Mouse (Mus musculus) fat pad, adult 2 months (tissue): Measurements from ENCODE around the gene Tnfrsf21.

ENCODE experiments used
- DNase-seq: peaks from one replicate; pipeline ENCODE4 v3.0.0-alpha.2; 2011; ENCODE audit warnings: low read depth, low spot score; ENCODE audit errors: extremely low read depth

The Tnfrsf21 gene

DNA sequence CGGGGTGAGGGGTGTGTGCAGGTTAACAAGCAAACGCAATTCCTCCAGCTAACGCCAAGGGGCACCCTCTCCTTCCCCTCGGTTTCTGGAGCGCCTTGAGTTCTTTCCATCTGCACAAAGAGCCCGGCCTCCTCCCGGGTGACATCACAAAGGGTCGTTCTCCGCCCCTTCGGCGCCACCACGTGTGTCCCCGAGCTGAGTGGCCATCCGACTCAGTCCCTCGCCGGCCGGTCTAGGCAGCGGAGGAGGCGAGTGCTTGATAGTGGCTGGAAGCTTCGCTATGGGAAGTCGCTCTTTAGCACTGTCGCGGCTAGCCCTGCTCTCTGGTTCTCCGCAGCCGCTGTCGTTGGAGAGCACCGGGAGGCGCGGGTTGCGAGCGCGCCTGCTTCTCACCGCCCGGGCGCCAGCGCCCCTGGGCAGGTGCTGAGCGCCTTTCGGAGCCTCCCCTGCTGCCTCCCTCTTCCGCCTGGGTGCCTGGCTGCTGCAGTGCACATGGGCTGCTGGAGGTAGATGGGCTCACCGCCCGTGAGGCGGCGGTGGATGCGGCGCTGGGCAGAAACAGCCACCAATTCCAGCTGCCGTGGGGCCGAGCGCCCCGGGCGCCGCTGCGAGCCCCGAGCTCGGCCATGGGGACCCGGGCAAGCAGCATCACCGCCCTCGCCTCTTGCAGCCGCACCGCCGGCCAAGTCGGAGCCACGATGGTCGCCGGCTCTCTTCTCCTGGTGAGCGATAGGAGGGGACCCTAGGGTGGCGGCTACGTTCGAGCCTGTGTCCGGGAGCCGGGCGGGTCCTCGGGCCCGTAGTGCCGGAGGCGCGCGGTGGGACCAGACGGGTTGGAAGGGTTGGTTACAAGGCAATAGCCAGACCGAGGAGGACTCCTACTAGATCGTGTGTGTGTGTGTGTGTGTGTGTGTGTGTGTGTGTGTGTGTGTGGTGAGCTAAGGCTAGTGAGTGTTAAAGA lies at the start of gene Tnfrsf21:
Gene Tnfrsf21 (plus strand): TSS at position 185 of the 961 bp plus-strand sequence.
- peak; percentile 31 for DNase-seq

DNA sequence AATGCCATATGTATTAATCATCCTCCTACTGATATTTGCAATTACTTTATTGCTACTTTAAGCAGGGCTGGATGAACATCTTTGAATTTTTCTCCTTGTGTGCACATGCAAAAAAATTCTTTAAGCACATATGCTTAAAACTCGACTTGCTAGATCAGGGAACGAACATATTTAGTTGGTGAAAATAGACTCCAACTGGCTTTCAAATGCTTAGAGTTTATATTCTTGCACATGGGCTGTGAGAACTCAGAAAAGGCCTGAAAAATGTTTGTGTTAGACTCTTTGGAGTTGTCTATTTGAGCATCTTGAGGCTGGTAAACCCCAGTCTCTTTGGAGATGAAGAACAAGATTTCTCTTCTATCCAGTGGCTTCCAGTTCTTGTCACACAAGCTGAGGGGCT lies 48.2 kb upstream of the Tnfrsf21 start:
- no peak for DNase-seq

GRCm38 (mm10) chr17:42975312-42975996 lies 40.9 kb upstream of the Tnfrsf21 start:
- DNase-seq: peak; percentile 26

DNA sequence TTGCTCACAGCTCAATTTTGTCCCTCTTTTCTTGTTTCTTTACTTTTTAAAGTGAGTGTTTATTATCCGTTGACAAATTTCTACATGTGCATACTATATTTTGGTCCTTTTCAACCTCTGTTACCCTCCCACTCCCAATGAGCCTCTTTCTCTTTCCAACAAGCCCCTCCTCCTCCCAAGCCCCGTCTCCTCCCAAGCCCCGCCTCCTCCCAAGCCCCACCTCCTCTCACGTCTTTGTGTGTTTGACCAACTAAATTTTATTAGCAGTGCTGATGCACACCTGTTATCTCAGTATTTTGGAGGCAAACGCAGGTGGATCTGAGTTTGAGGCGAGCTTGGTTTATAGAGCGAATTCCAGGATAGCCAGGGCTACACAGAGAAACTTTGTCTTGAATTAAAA lies 38.6 kb upstream of the Tnfrsf21 start:
- no peak for DNase-seq

DNA sequence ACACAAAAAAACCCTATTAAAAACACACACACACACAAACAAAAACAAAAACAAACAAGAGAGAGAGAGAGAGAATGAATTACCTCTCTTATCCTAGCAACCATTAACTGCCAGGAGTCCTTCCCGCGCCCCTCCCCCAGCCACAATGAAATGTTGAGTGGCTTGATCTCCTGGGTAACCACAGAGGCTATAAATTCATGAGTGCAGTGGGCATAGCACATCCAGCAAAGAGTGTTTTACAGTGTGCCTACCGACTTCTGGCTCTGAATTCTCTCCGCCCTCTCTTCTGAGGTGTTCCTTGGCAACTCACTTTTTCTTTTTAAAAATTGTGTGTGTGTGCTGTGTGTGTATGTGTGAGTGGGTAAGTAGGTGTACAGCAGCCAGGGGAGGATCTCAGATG lies 38.0 kb upstream of the Tnfrsf21 start:
- no peak for DNase-seq

DNA sequence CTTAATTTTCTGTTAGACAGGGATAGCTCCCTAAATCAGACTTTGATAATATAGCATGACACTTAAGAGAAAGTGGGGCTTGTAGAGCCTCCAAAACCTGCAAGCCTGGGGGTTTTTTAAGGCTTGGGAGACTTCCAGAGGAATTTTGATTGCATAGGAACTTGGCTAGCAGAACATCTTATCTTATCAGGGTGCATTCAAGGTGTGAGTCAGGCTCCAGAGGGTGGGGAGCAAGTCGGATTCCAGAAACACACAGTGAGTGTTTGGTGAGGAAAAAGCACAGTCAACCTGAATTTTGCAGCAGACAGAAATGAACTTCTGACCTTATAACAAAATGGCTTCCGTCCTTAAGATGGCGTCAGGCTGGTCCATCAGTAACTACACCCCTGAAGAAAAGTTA lies 34.5 kb upstream of the Tnfrsf21 start:
- DNase-seq: no peak

GRCm38 (mm10) chr17:42982568-42982967 lies 33.8 kb upstream of the Tnfrsf21 start:
- no peak for DNase-seq

DNA sequence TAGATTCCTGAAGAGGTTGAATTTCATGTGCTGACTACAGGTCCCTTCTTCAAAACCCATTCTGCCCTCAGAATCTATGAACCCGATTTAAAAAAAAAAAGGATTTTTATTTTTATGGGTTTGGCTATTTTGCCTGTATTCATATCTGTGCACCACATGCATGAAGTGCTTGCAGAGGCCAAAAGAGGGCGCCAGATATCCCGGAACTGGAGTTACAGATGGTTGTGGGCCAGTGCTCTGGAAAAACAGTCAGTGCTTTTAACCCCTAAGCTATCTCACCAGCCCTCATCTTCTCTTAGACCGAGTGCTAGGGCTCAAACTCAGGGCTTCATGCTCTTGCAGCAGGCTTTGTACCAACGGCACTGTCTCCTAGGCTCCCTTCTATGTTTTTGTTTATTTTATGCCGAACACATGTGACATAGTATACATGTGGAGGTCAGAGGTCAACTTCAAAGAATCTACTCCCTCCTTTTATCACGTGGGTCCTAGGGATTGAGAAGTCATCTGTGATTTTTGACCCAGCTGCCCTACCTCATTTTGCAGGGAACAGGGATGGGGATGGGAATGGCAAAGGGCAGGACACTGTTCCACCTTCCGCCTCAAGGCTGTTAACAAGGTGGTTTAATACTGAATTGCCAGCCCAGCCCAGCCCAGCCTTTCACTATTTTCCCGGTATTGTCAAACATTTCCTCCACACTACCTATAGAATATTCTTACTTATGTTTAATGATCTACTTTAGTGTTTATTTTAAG lies 30.3 kb upstream of the Tnfrsf21 start:
- DNase-seq: no peak

DNA sequence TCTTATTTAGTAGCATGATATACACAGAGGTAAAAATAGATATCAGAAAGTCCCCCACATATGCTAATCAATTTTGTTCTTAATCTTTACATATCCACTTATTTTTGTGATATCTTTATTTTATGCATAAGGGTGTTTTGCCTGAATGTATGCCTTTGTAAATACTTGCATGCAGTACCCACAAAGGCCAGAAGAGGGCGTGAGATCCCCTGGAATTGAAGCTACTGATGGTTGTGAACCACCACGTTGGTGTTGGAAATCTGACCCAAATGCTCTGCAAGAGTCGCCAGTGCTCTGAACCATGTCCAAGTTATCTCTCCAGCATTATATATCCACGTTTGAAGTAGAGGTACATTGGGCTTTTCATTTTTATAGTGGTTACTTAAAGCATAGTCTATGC lies 28.7 kb upstream of the Tnfrsf21 start:
- DNase-seq: no peak

DNA sequence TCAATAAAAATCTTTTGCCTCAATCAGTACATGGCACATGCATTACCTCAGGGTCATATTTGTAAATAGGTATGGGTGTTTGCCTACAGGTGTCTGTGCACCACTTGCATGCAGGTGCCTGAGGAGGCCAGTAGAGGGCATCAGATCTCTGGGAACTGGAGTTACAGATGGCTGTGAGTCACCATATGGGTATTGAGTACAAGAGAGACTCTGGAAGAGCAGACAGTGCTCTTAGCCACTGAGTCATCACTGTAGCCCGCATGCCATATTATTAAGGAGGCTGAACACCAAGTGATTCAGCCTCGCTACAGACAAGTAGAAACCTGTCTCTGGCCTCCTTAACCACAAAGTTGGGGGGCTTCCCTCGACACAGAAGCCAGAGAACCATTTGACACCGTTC lies 26.4 kb upstream of the Tnfrsf21 start:
- DNase-seq: no peak

- no peak for DNase-seq
Observed at GRCm38 (mm10) chr17:42991112-42991511, 25.2 kb upstream of the Tnfrsf21 start.

DNA sequence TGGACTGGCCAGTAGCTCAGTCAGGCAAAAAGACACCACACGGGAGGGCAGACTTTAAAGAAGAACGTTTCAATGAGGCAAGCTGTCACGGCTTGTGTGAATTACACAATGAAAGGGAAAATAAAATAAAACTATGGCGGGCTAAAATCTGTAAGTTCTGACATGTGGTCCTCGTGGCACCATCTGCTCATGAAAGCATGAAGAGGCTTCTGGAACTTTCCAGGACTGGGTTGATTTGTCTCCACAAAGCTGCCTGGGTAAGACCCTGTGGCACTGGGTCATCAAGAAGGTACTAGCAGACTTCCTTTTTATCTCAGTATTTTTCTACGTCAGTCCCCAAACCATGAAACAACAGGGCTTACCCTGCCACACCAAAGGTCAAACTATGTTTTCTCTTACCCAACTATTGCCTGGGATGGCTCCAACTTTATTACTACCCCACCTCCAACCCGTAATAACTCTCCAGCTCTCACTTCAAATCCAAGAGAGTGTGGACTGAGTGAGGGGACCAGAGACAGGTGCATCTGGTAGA lies 16.8 kb upstream of the Tnfrsf21 start:
- no peak for DNase-seq

- DNase-seq: no peak
Observed at GRCm38 (mm10) chr17:43000598-43000997, 15.8 kb upstream of the Tnfrsf21 start.

GRCm38 (mm10) chr17:43012718-43013117 lies 3.6 kb upstream of the Tnfrsf21 start:
- no peak for DNase-seq

DNA sequence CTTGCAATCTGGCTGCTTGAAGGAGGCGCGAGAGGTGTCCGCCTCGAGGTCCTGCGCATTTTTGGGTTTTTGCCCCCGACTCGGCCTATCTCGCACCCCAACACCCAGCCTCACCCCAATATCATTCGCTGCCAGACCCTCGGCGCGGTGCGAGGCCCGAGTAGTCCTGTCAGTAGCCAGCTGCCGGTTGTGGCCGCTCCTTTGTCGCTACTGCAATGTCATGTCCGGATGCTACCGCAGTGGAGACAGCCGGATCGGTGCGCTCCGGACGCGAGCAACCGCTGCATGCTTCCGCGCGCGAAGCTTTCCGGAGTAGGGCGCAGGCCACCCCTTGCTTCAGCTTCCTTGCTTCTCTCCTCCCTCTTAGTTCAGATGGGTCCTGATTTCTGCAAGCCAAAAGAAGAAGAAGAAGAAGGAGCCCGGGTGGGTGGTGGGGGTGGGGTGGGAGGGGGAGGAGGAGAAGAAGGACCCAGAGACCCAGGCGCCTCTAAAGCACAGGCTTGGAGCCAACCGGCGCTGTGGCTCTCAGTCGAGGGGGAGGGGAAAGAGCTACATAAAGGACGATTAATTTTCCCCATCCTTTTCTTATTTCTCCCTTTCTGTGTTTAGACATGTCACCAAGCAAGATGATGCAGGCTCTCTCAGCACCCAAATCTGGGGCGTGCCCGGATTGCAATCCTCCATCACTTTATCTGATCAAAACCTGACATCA lies 1.1 kb downstream of the Tnfrsf21 start:
- DNase-seq: no peak

DNA sequence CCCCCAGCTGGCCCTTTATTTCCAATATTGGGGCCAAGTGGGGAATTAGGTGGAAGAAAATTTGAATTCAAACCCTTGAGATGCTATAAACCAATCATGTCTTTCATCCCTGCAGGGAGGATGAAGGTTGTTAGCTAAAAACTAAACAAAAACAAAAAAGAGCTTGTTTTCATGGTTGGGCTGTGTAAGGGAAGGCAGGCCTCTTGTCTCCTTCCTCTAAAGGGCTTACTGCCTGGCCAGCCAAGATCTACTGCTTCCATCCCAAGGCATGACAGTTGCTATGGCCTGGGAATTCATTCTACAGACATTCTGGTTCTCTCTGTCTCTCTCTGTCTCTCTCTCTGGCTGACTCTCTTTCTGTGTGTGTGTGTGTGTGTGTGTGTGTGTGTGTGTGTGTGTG lies 1.7 kb downstream of the Tnfrsf21 start:
- no peak for DNase-seq

- DNase-seq: peak; percentile 71
Observed at GRCm38 (mm10) chr17:43019660-43020059, 3.3 kb downstream of the Tnfrsf21 start.

DNA sequence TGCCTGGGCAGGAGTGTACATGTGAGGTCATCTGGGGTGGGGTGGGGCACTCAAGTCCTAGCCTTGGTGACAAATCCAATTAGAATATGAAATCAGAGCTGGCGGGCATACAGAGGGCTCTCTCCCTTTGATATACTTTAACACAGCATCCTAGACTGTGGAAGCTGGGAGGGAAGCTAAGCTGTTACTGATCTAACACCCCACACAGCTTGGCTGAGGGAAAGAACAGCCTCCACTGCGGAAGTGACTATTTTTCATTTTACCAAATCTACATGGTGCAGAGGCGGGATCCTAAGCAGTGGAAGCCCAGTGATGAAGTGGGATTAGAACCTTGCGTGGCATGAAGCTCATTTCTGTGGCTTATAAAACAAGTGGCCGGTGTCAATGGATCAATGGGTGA lies 4.7 kb downstream of the Tnfrsf21 start:
- DNase-seq: no peak

- no peak for DNase-seq
Observed at GRCm38 (mm10) chr17:43022056-43022455, 5.7 kb downstream of the Tnfrsf21 start.

DNA sequence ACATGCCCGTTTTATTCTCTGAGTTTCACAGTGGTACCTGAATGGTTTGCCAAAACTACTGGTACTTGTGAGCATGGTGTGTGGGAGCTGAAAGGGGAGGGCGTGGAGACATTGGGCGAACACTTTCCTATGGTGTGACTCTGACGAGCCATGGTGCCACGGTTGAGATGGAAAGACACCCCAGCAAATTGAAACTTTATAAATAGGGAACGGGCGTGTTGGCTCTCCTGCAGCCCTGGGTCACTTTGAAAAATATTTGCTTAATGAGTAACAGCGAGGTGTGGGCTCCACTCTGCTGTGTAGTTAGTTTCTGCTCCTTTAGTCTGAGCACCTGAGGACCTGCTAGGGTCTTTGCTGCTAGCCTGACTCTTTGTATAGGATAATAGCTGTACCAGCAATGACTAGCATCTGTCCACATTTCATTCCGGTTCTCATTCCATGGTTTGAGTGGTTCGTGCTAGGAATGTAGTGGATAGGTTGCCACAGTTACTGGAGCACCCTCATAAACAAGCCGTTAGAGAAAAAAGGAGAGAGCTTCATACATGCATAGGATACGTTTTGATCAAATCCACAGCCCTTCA lies 7.4 kb downstream of the Tnfrsf21 start:
- no peak for DNase-seq
